Mouse (Mus musculus) kidney, adult 2 months (tissue): ENCODE data around the gene Ubap2l.

Experiments
- CTCF ChIP-seq: fragments of 200-500 bp; conservative IDR thresholded peaks from 2 replicates; pipeline ENCODE4 v1.5.1; 2011; ENCODE audit warnings: low read depth, mild to moderate bottlenecking, control low read depth, low read length, moderate library complexity, mixed read lengths; ENCODE audit not compliant: insufficient read depth, insufficient read length
- POLR2A ChIP-seq: fragments of 200-500 bp; IDR thresholded peaks from one replicate; pipeline ENCODE4 v1.6.1; 2011; ENCODE audit warnings: low read depth, low read length, control low read depth

GRCm38 (mm10) chr3:90064383-90064782 lies 12.0 kb upstream of the Ubap2l start:
- TF ChIP-seq CTCF (no peak), POLR2A (no peak)
